Mouse (Mus musculus): ENCODE results near the gene Tacr1. TPM values are rescaled to one million over a fixed set of nuclear protein-coding genes. Genes with fewer than 3 reads are reported as not detected.

The Tacr1 gene
- polyA plus RNA-seq, 1 experiment from 2014 or later: 2.5 TPM

- 74% methylated on average over 6 of the region's 6 CpGs for WGBS
- Histone ChIP-seq H3K9ac (ENCODE audit: low read depth, low read length) (no peak overlapping the region), H3K4me1 (replicated peaks; ENCODE audit: control insufficient read depth, insufficient read depth, low read length) (no peaks in the 10 kb centered on the region), H3K27ac (ENCODE audit: low read depth, low read length) (no peak overlapping the region), H3K4me2 (replicated peaks; ENCODE audit: low read depth, low read length) (no peak overlapping the region), H3K9me3 (ENCODE audit: control insufficient read depth, low read length) (no peaks in the 10 kb centered on the region), H3K27me3 (ENCODE audit: control insufficient read depth, insufficient read depth, low read length) (no peaks in the 10 kb centered on the region), H3K36me3 (ENCODE audit: control insufficient read depth, insufficient read depth, low read length) (no peaks in the 10 kb centered on the region), H3K4me3 (ENCODE audit: low read depth, low read length) (no peak overlapping the region)
- DNase-seq (ENCODE audit: low spot score): no peak
- ATAC-seq (ENCODE audit: low FRiP score): no peak
These were observed 92.3 kb downstream of the Tacr1 start for GRCm38 (mm10) chr6:82494481-82494880.

GRCm38 (mm10) chr6:82510843-82511416 is 108.8 kb downstream of the Tacr1 start:
- Histone ChIP-seq H3K9ac (ENCODE audit: low read depth, low read length) (no peak overlapping the region), H3K9me3 (ENCODE audit: control insufficient read depth, low read length) (no peaks in the 10 kb centered on the region), H3K4me2 (replicated peaks; ENCODE audit: low read depth, low read length) (no peak overlapping the region), H3K27me3 (ENCODE audit: control insufficient read depth, insufficient read depth, low read length) (no peaks in the 10 kb centered on the region), H3K27ac (ENCODE audit: low read depth, low read length) (no peak overlapping the region), H3K4me1 (replicated peaks; ENCODE audit: control insufficient read depth, insufficient read depth, low read length) (no peaks in the 10 kb centered on the region), H3K36me3 (ENCODE audit: control insufficient read depth, insufficient read depth, low read length) (no peaks in the 10 kb centered on the region), H3K4me3 (ENCODE audit: low read depth, low read length) (no peak overlapping the region)
- DNase-seq (ENCODE audit: low spot score) (no peak), ATAC-seq (ENCODE audit: low FRiP score) (no peak)
- 73% methylated on average over 7 of the region's 7 CpGs for WGBS

GRCm38 (mm10) chr6:82519626-82520025 is 117.5 kb downstream of the Tacr1 start:
- H3K4me2 ChIP-seq (replicated peaks; ENCODE audit: low read depth, low read length): no peak overlapping the region
- no peaks in the 10 kb centered on the region for H3K9me3 ChIP-seq (ENCODE audit: control insufficient read depth, low read length)
- H3K36me3 ChIP-seq (ENCODE audit: control insufficient read depth, insufficient read depth, low read length): no peaks in the 10 kb centered on the region
- DNase-seq (ENCODE audit: low spot score) (no peak), ATAC-seq (ENCODE audit: low FRiP score) (no peak)
- WGBS: 87% methylated on average over 3 of the region's 3 CpGs
- H3K27ac ChIP-seq (ENCODE audit: low read depth, low read length): no peak overlapping the region
- H3K27me3 ChIP-seq (ENCODE audit: control insufficient read depth, insufficient read depth, low read length): no peaks in the 10 kb centered on the region
- H3K4me1 ChIP-seq (replicated peaks; ENCODE audit: control insufficient read depth, insufficient read depth, low read length): no peaks in the 10 kb centered on the region
- no peak overlapping the region for H3K4me3 ChIP-seq (ENCODE audit: low read depth, low read length)
- H3K9ac ChIP-seq (ENCODE audit: low read depth, low read length): no peak overlapping the region

GRCm38 (mm10) chr6:82522567-82522966 is 120.4 kb downstream of the Tacr1 start:
- WGBS: 90% methylated on average over 5 of the region's 5 CpGs
- H3K27ac ChIP-seq (ENCODE audit: low read depth, low read length): no peak overlapping the region
- no peaks in the 10 kb centered on the region for H3K36me3 ChIP-seq (ENCODE audit: control insufficient read depth, insufficient read depth, low read length)
- no peak overlapping the region for H3K9ac ChIP-seq (ENCODE audit: low read depth, low read length)
- ATAC-seq (ENCODE audit: low FRiP score) (no peak), DNase-seq (ENCODE audit: low spot score) (no peak)
- H3K4me3 ChIP-seq (ENCODE audit: low read depth, low read length): no peak overlapping the region
- no peaks in the 10 kb centered on the region for H3K27me3 ChIP-seq (ENCODE audit: control insufficient read depth, insufficient read depth, low read length)
- H3K9me3 ChIP-seq (ENCODE audit: control insufficient read depth, low read length): no peaks in the 10 kb centered on the region
- H3K4me1 ChIP-seq (replicated peaks; ENCODE audit: control insufficient read depth, insufficient read depth, low read length): no peaks in the 10 kb centered on the region
- H3K4me2 ChIP-seq (replicated peaks; ENCODE audit: low read depth, low read length): no peak overlapping the region

DNA sequence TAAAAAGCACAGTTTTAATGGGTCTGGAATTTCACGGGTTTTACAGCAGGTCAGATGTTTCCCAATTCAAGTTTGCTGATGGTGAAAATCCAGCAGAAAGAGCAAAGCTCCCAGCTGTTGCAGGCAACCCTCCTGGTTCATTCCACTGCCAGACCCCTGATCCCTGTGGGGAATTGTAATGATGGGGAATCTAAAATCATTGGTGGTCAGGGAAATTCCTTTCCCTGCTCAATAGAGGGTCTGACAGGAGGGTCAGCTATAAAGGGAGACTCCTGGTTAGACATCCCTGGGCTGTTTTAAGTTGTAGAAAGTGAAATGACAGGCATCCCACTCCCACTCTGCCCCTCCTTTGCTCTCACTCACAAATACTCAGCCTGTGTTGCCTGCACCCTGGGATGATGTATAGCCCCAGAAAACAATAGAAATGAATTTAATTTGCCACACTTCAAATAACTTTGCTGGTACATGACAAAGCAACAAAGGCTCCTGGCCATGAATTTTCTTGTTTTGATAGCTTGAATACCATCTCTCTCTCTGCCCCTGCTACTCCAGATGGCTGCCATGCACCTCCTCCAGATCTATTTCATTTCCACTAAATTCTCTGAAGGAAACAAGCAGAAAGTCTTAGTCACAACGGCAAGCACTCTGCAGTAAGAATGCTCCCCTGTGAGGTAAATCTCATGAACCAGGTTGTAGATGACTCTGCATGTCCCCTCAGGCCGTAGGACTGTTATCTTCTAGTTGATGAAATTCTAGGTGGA is 123.2 kb downstream of the Tacr1 start:
- no peak overlapping the region for H3K27ac ChIP-seq (ENCODE audit: low read depth, low read length)
- H3K4me1 ChIP-seq (replicated peaks; ENCODE audit: control insufficient read depth, insufficient read depth, low read length): no peaks in the 10 kb centered on the region
- no peaks in the 10 kb centered on the region for H3K9me3 ChIP-seq (ENCODE audit: control insufficient read depth, low read length)
- no peaks in the 10 kb centered on the region for H3K27me3 ChIP-seq (ENCODE audit: control insufficient read depth, insufficient read depth, low read length)
- no peak overlapping the region for H3K4me3 ChIP-seq (ENCODE audit: low read depth, low read length)
- H3K4me2 ChIP-seq (replicated peaks; ENCODE audit: low read depth, low read length): no peak overlapping the region
- H3K9ac ChIP-seq (ENCODE audit: low read depth, low read length): no peak overlapping the region
- 43% methylated on average over 3 of the region's 3 CpGs for WGBS
- no peaks in the 10 kb centered on the region for H3K36me3 ChIP-seq (ENCODE audit: control insufficient read depth, insufficient read depth, low read length)
- no peak for DNase-seq (ENCODE audit: low spot score)
- no peak for ATAC-seq (ENCODE audit: low FRiP score)

DNA sequence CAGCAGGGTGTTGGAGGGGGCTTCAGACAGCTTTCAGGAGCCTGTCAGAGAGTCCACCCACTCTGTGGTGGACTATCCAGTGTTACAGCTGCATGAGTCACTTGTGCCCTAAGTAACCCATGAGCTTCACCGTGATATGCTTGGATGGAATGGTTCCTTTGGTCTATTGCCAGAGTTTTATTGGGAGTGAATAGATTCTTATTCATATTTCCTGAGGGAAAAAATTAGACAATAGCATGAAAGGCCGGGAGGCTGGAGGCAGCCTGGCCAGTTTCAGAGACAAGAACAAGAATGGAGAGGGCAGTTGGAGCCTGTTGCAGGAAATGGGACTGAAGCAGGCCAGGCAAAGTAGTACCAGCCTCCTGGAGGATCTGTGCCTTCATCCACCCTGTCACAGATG is 126.5 kb downstream of the Tacr1 start:
- H3K4me2 ChIP-seq (replicated peaks; ENCODE audit: low read depth, low read length): no peak overlapping the region
- no peak overlapping the region for H3K9ac ChIP-seq (ENCODE audit: low read depth, low read length)
- H3K36me3 ChIP-seq (ENCODE audit: control insufficient read depth, insufficient read depth, low read length): no peaks in the 10 kb centered on the region
- H3K27ac ChIP-seq (ENCODE audit: low read depth, low read length): no peak overlapping the region
- no peak overlapping the region for H3K4me3 ChIP-seq (ENCODE audit: low read depth, low read length)
- H3K9me3 ChIP-seq (ENCODE audit: control insufficient read depth, low read length): no peaks in the 10 kb centered on the region
- DNase-seq (ENCODE audit: low spot score) (no peak), ATAC-seq (ENCODE audit: low FRiP score) (no peak)
- H3K27me3 ChIP-seq (ENCODE audit: control insufficient read depth, insufficient read depth, low read length): no peaks in the 10 kb centered on the region
- WGBS: 82% methylated on average over 2 of the region's 2 CpGs
- H3K4me1 ChIP-seq (replicated peaks; ENCODE audit: control insufficient read depth, insufficient read depth, low read length): no peaks in the 10 kb centered on the region

DNA sequence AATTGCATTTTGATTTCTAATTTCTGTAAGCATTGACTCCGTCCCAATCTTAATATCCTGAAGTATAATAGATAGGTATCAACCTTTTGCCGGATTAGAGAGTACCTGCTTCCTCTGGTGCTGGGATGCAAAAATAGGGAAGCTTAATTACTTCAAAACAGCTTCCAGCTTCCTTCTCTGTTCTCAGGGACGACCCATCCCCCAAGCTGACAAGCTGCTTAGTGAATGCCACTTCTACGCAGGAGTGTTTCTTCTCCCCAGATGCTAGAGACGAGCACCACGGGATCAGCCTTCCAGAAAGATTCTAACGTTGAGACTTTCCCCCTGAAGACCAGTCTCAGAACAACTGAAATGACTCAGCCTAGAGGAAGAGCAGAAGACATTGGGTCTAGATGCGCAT is 134.5 kb downstream of the Tacr1 start:
- no peak for DNase-seq (ENCODE audit: low spot score)
- no peaks in the 10 kb centered on the region for H3K27me3 ChIP-seq (ENCODE audit: control insufficient read depth, insufficient read depth, low read length)
- no peak overlapping the region for H3K4me2 ChIP-seq (replicated peaks; ENCODE audit: low read depth, low read length)
- WGBS: 49% methylated on average over 8 of the region's 8 CpGs
- H3K4me1 ChIP-seq (replicated peaks; ENCODE audit: control insufficient read depth, insufficient read depth, low read length): no peaks in the 10 kb centered on the region
- no peak overlapping the region for H3K4me3 ChIP-seq (ENCODE audit: low read depth, low read length)
- no peak for ATAC-seq (ENCODE audit: low FRiP score)
- no peak overlapping the region for H3K27ac ChIP-seq (ENCODE audit: low read depth, low read length)
- no peaks in the 10 kb centered on the region for H3K36me3 ChIP-seq (ENCODE audit: control insufficient read depth, insufficient read depth, low read length)
- no peak overlapping the region for H3K9ac ChIP-seq (ENCODE audit: low read depth, low read length)
- H3K9me3 ChIP-seq (ENCODE audit: control insufficient read depth, low read length): no peaks in the 10 kb centered on the region

GRCm38 (mm10) chr6:82549270-82549669 is 147.1 kb downstream of the Tacr1 start:
- H3K4me2 ChIP-seq (replicated peaks; ENCODE audit: low read depth, low read length): no peak overlapping the region
- no peak overlapping the region for H3K27ac ChIP-seq (ENCODE audit: low read depth, low read length)
- DNase-seq (ENCODE audit: low spot score) (no peak), ATAC-seq (ENCODE audit: low FRiP score) (no peak)
- H3K36me3 ChIP-seq (ENCODE audit: control insufficient read depth, insufficient read depth, low read length): no peaks in the 10 kb centered on the region
- H3K9me3 ChIP-seq (ENCODE audit: control insufficient read depth, low read length): no peaks in the 10 kb centered on the region
- no peaks in the 10 kb centered on the region for H3K27me3 ChIP-seq (ENCODE audit: control insufficient read depth, insufficient read depth, low read length)
- no peak overlapping the region for H3K4me3 ChIP-seq (ENCODE audit: low read depth, low read length)
- WGBS: 63% methylated on average over 3 of the region's 3 CpGs
- H3K4me1 ChIP-seq (replicated peaks; ENCODE audit: control insufficient read depth, insufficient read depth, low read length): no peaks in the 10 kb centered on the region
- H3K9ac ChIP-seq (ENCODE audit: low read depth, low read length): no peak overlapping the region

- Histone ChIP-seq H3K36me3 (ENCODE audit: control insufficient read depth, insufficient read depth, low read length) (no peaks in the 10 kb centered on the region), H3K27ac (ENCODE audit: low read depth, low read length) (no peak overlapping the region), H3K27me3 (ENCODE audit: control insufficient read depth, insufficient read depth, low read length) (no peaks in the 10 kb centered on the region), H3K4me3 (ENCODE audit: low read depth, low read length) (no peak overlapping the region), H3K9me3 (ENCODE audit: control insufficient read depth, low read length) (no peaks in the 10 kb centered on the region), H3K9ac (ENCODE audit: low read depth, low read length) (no peak overlapping the region), H3K4me1 (replicated peaks; ENCODE audit: control insufficient read depth, insufficient read depth, low read length) (no peaks in the 10 kb centered on the region), H3K4me2 (replicated peaks; ENCODE audit: low read depth, low read length) (no peak overlapping the region)
- WGBS: 90% methylated on average over 5 of the region's 5 CpGs
- ATAC-seq (ENCODE audit: low FRiP score) (no peak), DNase-seq (ENCODE audit: low spot score) (no peak)
These were observed 173.3 kb downstream of the Tacr1 start for GRCm38 (mm10) chr6:82575445-82575844.
